Comparison of ENCODE assay signal across 17 mouse cellular contexts in the genomic region with DNA sequence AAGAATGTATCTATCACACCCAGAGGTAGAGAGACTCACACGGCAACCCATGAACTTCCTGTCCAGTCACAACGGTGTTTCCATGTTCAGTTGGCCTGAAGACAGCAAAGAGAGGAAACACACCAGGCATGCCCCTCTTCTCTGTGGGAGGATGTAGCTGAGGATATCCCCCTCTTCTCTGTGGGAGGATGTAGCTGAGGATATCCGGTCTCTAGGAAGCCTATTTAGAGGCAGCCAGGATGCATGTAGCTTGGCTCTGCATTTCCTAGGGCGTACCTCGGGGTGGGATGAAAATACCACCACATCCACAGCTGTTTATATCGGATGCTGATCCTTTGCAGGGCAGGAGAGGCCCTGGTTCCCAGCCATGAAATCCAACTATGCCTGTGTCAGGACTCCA.
A peak's percentile ranks its signal among the peaks of the same experiment; 100 is the strongest.
DNase-seq lines count a peak whose midpoint lies in the region; ATAC-seq and TF ChIP-seq lines count a peak whose summit lies in the region.
"Had no signal": no experiment of that assay in that cellular context is flagged by ENCODE, and none has a peak within 500 bp of the region (broad histone marks: within the 10 kb centered on the region; RNA-seq: fewer than 3 reads in every experiment).

No protein-coding gene starts in this region.

- TF ChIP-seq EP300 in liver, postnatal 0 days (IDR thresholded peaks at IDR 0.05; ENCODE audit: low read depth), result no peak; the same call in 1 of the 2 replicates

- H3K4me3 ChIP-seq in hindbrain, embryonic 10.5 days, result no peak overlapping the region
- no peak overlapping the region for H3K4me3 ChIP-seq in hindbrain, embryonic 11.5 days (ENCODE audit: low read depth, low read length)
- no peak overlapping the region for H3K4me3 ChIP-seq in neural tube, embryonic 13.5 days
- H3K4me3 ChIP-seq in liver, postnatal 0 days (ENCODE audit: low read depth, low read length), result no peak overlapping the region
- H3K4me3 ChIP-seq: embryonic facial prominence, embryonic 15.5 days; limb, embryonic 10.5 days; liver, embryonic 15.5 days; midbrain, embryonic 12.5 days had no signal

- TF ChIP-seq CTCF in liver, postnatal 0 days (IDR thresholded peaks at IDR 0.05; ENCODE audit: low read depth), result no peak

- H3K9me3 ChIP-seq in hindbrain, embryonic 10.5 days, result no peaks in the 10 kb centered on the region
- H3K9me3 ChIP-seq in hindbrain, embryonic 11.5 days (ENCODE audit: control insufficient read depth, low read length), result no peaks in the 10 kb centered on the region
- no peaks in the 10 kb centered on the region for H3K9me3 ChIP-seq in neural tube, embryonic 13.5 days
- no peaks in the 10 kb centered on the region for H3K9me3 ChIP-seq in liver, postnatal 0 days (ENCODE audit: low read length)
- H3K9me3 ChIP-seq: embryonic facial prominence, embryonic 15.5 days; limb, embryonic 10.5 days; liver, embryonic 15.5 days; midbrain, embryonic 12.5 days had no signal

- ATAC-seq in hindbrain, embryonic 11.5 days (ENCODE audit: low FRiP score), result no peak
- ATAC-seq in neural tube, embryonic 13.5 days (ENCODE audit: low read depth), result no peak
- ATAC-seq in liver, postnatal 0 days, result no peak
- ATAC-seq: Patski had no signal

- WGBS in hindbrain, embryonic 10.5 days, result 88% methylated on average over 6 of the region's 6 CpGs
- 91% methylated on average over 6 of the region's 6 CpGs for WGBS in hindbrain, embryonic 11.5 days
- 91% methylated on average over 6 of the region's 6 CpGs for WGBS in neural tube, embryonic 13.5 days
- 76% methylated on average over 6 of the region's 6 CpGs for WGBS in liver, postnatal 0 days (ENCODE audit: insufficient replicate concordance)

- no peaks in the 10 kb centered on the region for H3K27me3 ChIP-seq in hindbrain, embryonic 10.5 days (ENCODE audit: insufficient read depth, poor library complexity, severe bottlenecking)
- H3K27me3 ChIP-seq in hindbrain, embryonic 11.5 days (ENCODE audit: control insufficient read depth, insufficient read depth, low read length), result no peaks in the 10 kb centered on the region
- no peaks in the 10 kb centered on the region for H3K27me3 ChIP-seq in neural tube, embryonic 13.5 days
- no peaks in the 10 kb centered on the region for H3K27me3 ChIP-seq in liver, postnatal 0 days (ENCODE audit: insufficient read depth, low read length)
- H3K27me3 ChIP-seq: embryonic facial prominence, embryonic 15.5 days; liver, embryonic 15.5 days; midbrain, embryonic 12.5 days; Patski had no signal

- peak; percentile 36 to 58 for DNase-seq in adrenal gland, adult (ENCODE audit: inconsistent age in 2 of 2, low spot score in 1 of 2)
- no peak for DNase-seq in adrenal gland, postnatal 10 days
- DNase-seq in hindbrain, embryonic 10.5 days (ENCODE audit: low spot score), result no peak
- no peak for DNase-seq in hindbrain, embryonic 11.5 days (ENCODE audit: low spot score)
- no peak for DNase-seq in neural tube, embryonic 10.5 days (ENCODE audit: extremely low spot score, low spot score)
- no peak for DNase-seq in spleen, postnatal 14 days (ENCODE audit: low spot score in 2 of 2)
- DNase-seq in liver, postnatal 0 days, result no peak
- DNase-seq: cerebellum, postnatal 36 days; retina, postnatal 1 day; spleen, adult 18-20 months; thymus, adult 2 months had no signal

- H3K9ac ChIP-seq in hindbrain, embryonic 11.5 days (ENCODE audit: low read depth, low read length), result no peak overlapping the region
- no peak overlapping the region for H3K9ac ChIP-seq in neural tube, embryonic 13.5 days
- no peak overlapping the region for H3K9ac ChIP-seq in liver, postnatal 0 days (replicated peaks)
- H3K9ac ChIP-seq: embryonic facial prominence, embryonic 15.5 days; liver, embryonic 15.5 days had no signal

- no peak overlapping the region for H3K4me2 ChIP-seq in hindbrain, embryonic 11.5 days (replicated peaks; ENCODE audit: low read depth, low read length)
- H3K4me2 ChIP-seq in neural tube, embryonic 13.5 days, result no peak overlapping the region
- H3K4me2 ChIP-seq in liver, postnatal 0 days (ENCODE audit: low read depth, low read length), result no peak overlapping the region
- H3K4me2 ChIP-seq: embryonic facial prominence, embryonic 15.5 days; liver, embryonic 15.5 days; midbrain, embryonic 12.5 days had no signal

- H3K36me3 ChIP-seq in hindbrain, embryonic 10.5 days, result peaks cover 63% of the 10 kb centered on the region
- H3K36me3 ChIP-seq in hindbrain, embryonic 11.5 days (ENCODE audit: control insufficient read depth, insufficient read depth, low read length), result 0 out of 2 replicates have a peak, but pooled peaks cover 2% of the 10 kb centered on the region
- H3K36me3 ChIP-seq in neural tube, embryonic 13.5 days, result peaks cover 21% of the 10 kb centered on the region; the same call in 1 of the 2 replicates
- H3K36me3 ChIP-seq in liver, postnatal 0 days (replicated peaks; ENCODE audit: insufficient read depth, low read length), result peaks cover 5% of the 10 kb centered on the region; the same call in 1 of the 2 replicates

- H3K4me1 ChIP-seq in hindbrain, embryonic 10.5 days (replicated peaks), result peaks cover 61% of the 10 kb centered on the region
- peaks cover 28% of the 10 kb centered on the region for H3K4me1 ChIP-seq in hindbrain, embryonic 11.5 days (replicated peaks; ENCODE audit: control insufficient read depth, insufficient read depth, low read length)
- peaks cover 46% of the 10 kb centered on the region for H3K4me1 ChIP-seq in neural tube, embryonic 13.5 days (replicated peaks)
- 0 out of 2 replicates have a peak, but pooled peaks cover 3% of the 10 kb centered on the region for H3K4me1 ChIP-seq in liver, postnatal 0 days (ENCODE audit: insufficient read depth)

- peak overlapping the region; percentile 89 for H3K27ac ChIP-seq in hindbrain, embryonic 10.5 days
- H3K27ac ChIP-seq in hindbrain, embryonic 11.5 days (ENCODE audit: low read depth, low read length), result no peak overlapping the region
- peak overlapping the region; percentile 91; the same call in 1 of the 2 replicates for H3K27ac ChIP-seq in neural tube, embryonic 13.5 days (replicated peaks)
- no peak overlapping the region for H3K27ac ChIP-seq in liver, postnatal 0 days (ENCODE audit: low read depth)
- H3K27ac ChIP-seq: embryonic facial prominence, embryonic 15.5 days; liver, embryonic 15.5 days had no signal

Comparison
In these comparisons a context has a peak if more than half of its experiments do, and no peak if none do; other contexts are left out.
1. DNase-seq: peak in adrenal gland, adult (2 of 2); none in adrenal gland, postnatal 10 days (single experiment), hindbrain, embryonic 10.5 days (single experiment), hindbrain, embryonic 11.5 days (single experiment), neural tube, embryonic 10.5 days (single experiment), spleen, postnatal 14 days (0 of 2) and liver, postnatal 0 days (single experiment).
2. H3K27ac ChIP-seq: peak in hindbrain, embryonic 10.5 days (single experiment) and neural tube, embryonic 13.5 days (single experiment); none in hindbrain, embryonic 11.5 days (single experiment) and liver, postnatal 0 days (single experiment).